Mouse (Mus musculus) lung, embryonic 15.5 days (tissue): Measurements from ENCODE around the gene Hsd17b1. TPM values are rescaled to one million over a fixed set of nuclear protein-coding genes. Genes with fewer than 3 reads are reported as not detected.
A peak's percentile ranks its signal among the peaks of the same experiment; 100 is the strongest.
"Not testable (repeated sequence)": the region's sequence is repeated elsewhere in the genome, so short reads cannot be mapped to it uniquely, and the experiment has no call there.

Experiments used
- ATAC-seq: fragments of 200-750 bp; cut with Nextera tagmentation; 2 replicates; pipeline ENCODE4 v1.8.0; 2017; ENCODE audit warnings: moderate number of reproducible peaks, borderline replicate concordance; ENCODE audit not compliant: low FRiP score, low TSS enrichment; ENCODE audit errors: extremely low read depth
- H3K27ac ChIP-seq: fragments of 300-500 bp; sonication (generic); 2 replicates; pipeline ENCODE4 v1.5.1; 2015; ENCODE audit warnings: moderate library complexity, mild to moderate bottlenecking, inconsistent platforms
- H3K27me3 ChIP-seq: fragments of 300-500 bp; sonication (generic); 2 replicates; pipeline ENCODE4 v1.6.1; 2015; ENCODE audit warnings: inconsistent platforms
- H3K36me3 ChIP-seq: fragments of 300-500 bp; sonication (generic); 2 replicates; pipeline ENCODE4 v1.6.1; 2015; ENCODE audit warnings: inconsistent platforms
- H3K4me1 ChIP-seq: fragments of 300-500 bp; sonication (generic); 2 replicates; pipeline ENCODE4 v1.6.1; 2015; ENCODE audit warnings: inconsistent platforms
- H3K4me2 ChIP-seq: fragments of 300-500 bp; sonication (generic); 2 replicates; pipeline ENCODE4 v1.6.1; 2015; ENCODE audit warnings: inconsistent platforms, mild to moderate bottlenecking, moderate library complexity
- H3K4me3 ChIP-seq: fragments of 300-500 bp; sonication (generic); 2 replicates; pipeline ENCODE4 v1.5.1; 2015; ENCODE audit warnings: mild to moderate bottlenecking, inconsistent platforms
- H3K9ac ChIP-seq: fragments of 300-500 bp; sonication (generic); 2 replicates; pipeline ENCODE4 v1.6.1; 2015; ENCODE audit warnings: inconsistent platforms
- H3K9me3 ChIP-seq: fragments of 300-500 bp; sonication (generic); 2 replicates; pipeline ENCODE4 v1.6.1; 2016; ENCODE audit warnings: inconsistent platforms
- WGBS: fragments of 180-500 bp; shearing (Covaris S2); methylation state at CpG from one replicate; pipeline ENCODE4 v1.1.7; 2015; 5-methylcytosine and 5-hydroxymethylcytosine counted together
- microRNA-seq: library from miRNA; unstranded; fragments of <30 nt; microRNA quantifications from one replicate; pipeline ENCODE4, GENCODE M21; 2016
- polyA plus RNA-seq: library from polyadenylated mRNA; unstranded; fragments of >200 nt; fragmentation: Nextera tagmentation; extraction: Ambion mirVana; gene quantifications from 2 replicates; pipeline ENCODE4 v1.2.1, GENCODE M21; 2015

Gene Hsd17b1
- polyA plus RNA-seq, 1 experiment from 2014 or later: 0.15 TPM

- peaks cover 30% of the 10 kb centered on the region for H3K4me1 ChIP-seq
- H3K4me3 ChIP-seq: peak within 1 kb of the TSS; percentile 84
- ATAC-seq: peak; percentile 97
- H3K27ac ChIP-seq: peak within 1 kb of the TSS; percentile 93
- WGBS: under 1% methylated on average over 61 of the region's 61 CpGs
- H3K9ac ChIP-seq: peak within 1 kb of the TSS; percentile 87
- H3K9me3 ChIP-seq: no peaks in the 10 kb centered on the region
- peak within 1 kb of the TSS; percentile 89 for H3K4me2 ChIP-seq
- peaks cover 14% of the 10 kb centered on the region for H3K36me3 ChIP-seq
- H3K27me3 ChIP-seq: no peaks in the 10 kb centered on the region
These were observed 41.7 kb downstream of the Hsd17b1 start, which contains the start of the genes Retreg3 and Tubg1 for GRCm38 (mm10) chr11:101119761-101120544. TSS of gene Retreg3 (minus strand) at chr11:101119893. TSS of gene Tubg1 (plus strand) at chr11:101119938.

GRCm38 (mm10) chr11:101120545-101121188, 42.5 kb downstream of the Hsd17b1 start:
- no peaks in the 10 kb centered on the region for H3K27me3 ChIP-seq
- no peaks in the 10 kb centered on the region for H3K9me3 ChIP-seq
- H3K27ac ChIP-seq: peak overlapping the region; percentile 93
- ATAC-seq: no peak
- peak overlapping the region; percentile 89 for H3K4me2 ChIP-seq
- peak overlapping the region; percentile 84 for H3K4me3 ChIP-seq
- peaks cover 30% of the 10 kb centered on the region for H3K4me1 ChIP-seq
- H3K36me3 ChIP-seq: peaks cover 19% of the 10 kb centered on the region
- H3K9ac ChIP-seq: peak overlapping the region; percentile 81
- WGBS: 14% methylated on average over 19 of the region's 19 CpGs

GRCm38 (mm10) chr11:101124494-101124893, 46.3 kb downstream of the Hsd17b1 start:
- 87% methylated on average over 8 of the region's 8 CpGs for WGBS
- not testable (repeated sequence) for H3K9me3 ChIP-seq, H3K4me3 ChIP-seq, H3K9ac ChIP-seq, H3K4me2 ChIP-seq, ATAC-seq, H3K27me3 ChIP-seq, H3K27ac ChIP-seq
- Histone ChIP-seq H3K4me1 (peaks cover 15% of the 10 kb centered on the region), H3K36me3 (peaks cover 32% of the 10 kb centered on the region)

- H3K9ac ChIP-seq, ATAC-seq, H3K9me3 ChIP-seq, H3K27me3 ChIP-seq, H3K4me3 ChIP-seq, H3K27ac ChIP-seq, H3K4me2 ChIP-seq: not testable (repeated sequence)
- 96% methylated on average over 9 of the region's 9 CpGs for WGBS
- H3K36me3 ChIP-seq: peaks cover 32% of the 10 kb centered on the region
- H3K4me1 ChIP-seq: peaks cover 16% of the 10 kb centered on the region
These were observed 46.8 kb downstream of the Hsd17b1 start for GRCm38 (mm10) chr11:101125008-101125407.

GRCm38 (mm10) chr11:101127075-101127474, 48.9 kb downstream of the Hsd17b1 start:
- no peak for ATAC-seq
- 100% methylated on average over 1 of the region's 1 CpGs for WGBS

GRCm38 (mm10) chr11:101128996-101129577, 50.9 kb downstream of the Hsd17b1 start:
- WGBS: 78% methylated on average over 11 of the region's 11 CpGs
- Histone ChIP-seq H3K4me2 (no peak overlapping the region), H3K4me3 (no peak overlapping the region), H3K27ac (no peak overlapping the region), H3K9me3 (no peaks in the 10 kb centered on the region), H3K27me3 (no peaks in the 10 kb centered on the region), H3K36me3 (peaks cover 17% of the 10 kb centered on the region), H3K4me1 (peaks cover 3% of the 10 kb centered on the region), H3K9ac (no peak overlapping the region)
- ATAC-seq: no peak

More at GRCm38 (mm10) chr11:101127075-101127474, 48.9 kb downstream of the Hsd17b1 start:
- Histone ChIP-seq H3K4me3 (no peak overlapping the region), H3K9ac (no peak overlapping the region), H3K27ac (no peak overlapping the region), H3K27me3 (no peaks in the 10 kb centered on the region), H3K4me1 (peaks cover 3% of the 10 kb centered on the region), H3K9me3 (no peaks in the 10 kb centered on the region), H3K4me2 (no peak overlapping the region), H3K36me3 (peaks cover 32% of the 10 kb centered on the region)

Small RNA genes within 50 kb of the gene (microRNA-seq; reads per million reads assigned to microRNA genes)
- 0.93 reads per million for gene Mir6928

Other genes with a start within 250 kb of the Hsd17b1 start
- gene Stat5b, start 227.7 kb upstream of the Hsd17b1 start, polyA plus RNA-seq: 28.1 TPM in 2 replicates
- 8.2 and 9.5 TPM in 2 replicates for gene Stat5a, start 219.1 kb upstream of the Hsd17b1 start, polyA plus RNA-seq
- gene Stat3, start 138.9 kb upstream of the Hsd17b1 start, polyA plus RNA-seq: 41.2 and 53.4 TPM in 2 replicates
- 392 and 425 TPM in 2 replicates for gene Cavin1, start 107.5 kb upstream of the Hsd17b1 start, polyA plus RNA-seq
- 36.7 and 37.8 TPM in 2 replicates for gene Atp6v0a1, start 69.0 kb upstream of the Hsd17b1 start, polyA plus RNA-seq
- 20.4 and 22.5 TPM in 2 replicates for gene Naglu, start 8.4 kb upstream of the Hsd17b1 start, polyA plus RNA-seq
- 42.8 and 43.2 TPM in 2 replicates for gene Coasy, start 4.2 kb downstream of the Hsd17b1 start, polyA plus RNA-seq
- 43.4 and 54.1 TPM in 2 replicates for gene Mlx, start 8.9 kb downstream of the Hsd17b1 start, polyA plus RNA-seq
- 35.1 and 37.5 TPM in 2 replicates for gene Psmc3ip, start 17.0 kb downstream of the Hsd17b1 start, polyA plus RNA-seq
- 21.8 and 22.1 TPM in 2 replicates for gene Retreg3, start 41.5 kb downstream of the Hsd17b1 start, polyA plus RNA-seq
- 89.6 and 90.6 TPM in 2 replicates for gene Tubg1, start 41.5 kb downstream of the Hsd17b1 start, polyA plus RNA-seq
- gene Tubg2, start 77.5 kb downstream of the Hsd17b1 start, polyA plus RNA-seq: 3.5 and 3.6 TPM in 2 replicates
- gene Cntnap1, start 92.1 kb downstream of the Hsd17b1 start, polyA plus RNA-seq: 1.1 and 1.4 TPM in 2 replicates
- 19.8 and 19.9 TPM in 2 replicates for gene Plekhh3, start 92.9 kb downstream of the Hsd17b1 start, polyA plus RNA-seq
- gene Ccr10, start 97.0 kb downstream of the Hsd17b1 start, polyA plus RNA-seq: 0.24 and 0.55 TPM in 2 replicates
- gene Ezh1, start 148.1 kb downstream of the Hsd17b1 start, polyA plus RNA-seq: 16.2 and 19.2 TPM in 2 replicates
- gene Ramp2, start 167.6 kb downstream of the Hsd17b1 start, polyA plus RNA-seq: 264 and 286 TPM in 2 replicates
- 127 and 128 TPM in 2 replicates for gene Vps25, start 175.3 kb downstream of the Hsd17b1 start, polyA plus RNA-seq
- gene Wnk4, start 182.2 kb downstream of the Hsd17b1 start, polyA plus RNA-seq: 3.7 and 5.0 TPM in 2 replicates
- gene Cntd1, start 200.6 kb downstream of the Hsd17b1 start, polyA plus RNA-seq: 1.3 and 1.7 TPM in 2 replicates
- gene Coa3, start 200.7 kb downstream of the Hsd17b1 start, polyA plus RNA-seq: 189 and 194 TPM in 2 replicates
- 146 and 165 TPM in 2 replicates for gene Becn1, start 223.9 kb downstream of the Hsd17b1 start, polyA plus RNA-seq
- gene Psme3, start 237.8 kb downstream of the Hsd17b1 start, polyA plus RNA-seq: 130 and 133 TPM in 2 replicates
- 0.81 and 1.2 TPM in 2 replicates for gene Aoc2, start 246.7 kb downstream of the Hsd17b1 start, polyA plus RNA-seq